Mouse (Mus musculus) megakaryocyte-erythroid progenitor cell, adult 5-6 weeks (primary cell): ENCODE measurements around the gene Chdh. TPM values are rescaled to one million over a fixed set of nuclear protein-coding genes. Genes with fewer than 3 reads are reported as not detected.
A peak's percentile ranks its signal among the peaks of the same experiment; 100 is the strongest.

ENCODE experiments used
- ATAC-seq: replicated peaks from 2 replicates; pipeline ENCODE4 v1.8.0; 2016; ENCODE audit warnings: mild to moderate bottlenecking, inconsistent platforms; ENCODE audit not compliant: severe bottlenecking, poor library complexity, low FRiP score, low TSS enrichment
- total RNA-seq, 2 experiments: library from RNA; stranded (forward) in 1 of 2; stranded (reverse) in 1 of 2; fragments of 200-1000, 215-1000 nt in 1 of 2; fragments of >200 nt in 1 of 2; fragmentation: Nextera tagmentation in 1 of 2; gene quantifications; 2 replicates each; pipeline ENCODE4 v1.2.3; 2014 to 2017

Gene Chdh
- total RNA-seq (2014; fragmentation: Nextera tagmentation) = 0.11 and 0.84 TPM in 2 replicates
- 0.14 and 1.0 TPM in 2 replicates for total RNA-seq (2017)

- ATAC-seq = peak; percentile 87
These were observed at the start of gene Chdh, which contains the start of gene Il17rb for GRCm38 (mm10) chr14:30008733-30009575. Gene Chdh (plus strand): TSS chr14:30009023. Gene Il17rb (minus strand): TSS chr14:30008896.

GRCm38 (mm10) chr14:29967611-29968010, 41.2 kb upstream of the Chdh start:
- ATAC-seq = no peak

- peak; percentile 100 for ATAC-seq
These were observed 40.6 kb upstream of the Chdh start, which contains the start of gene Selenok for GRCm38 (mm10) chr14:29968075-29968821. Gene Selenok (plus strand): TSS chr14:29968308.

GRCm38 (mm10) chr14:29971446-29971845, 37.4 kb upstream of the Chdh start:
- ATAC-seq = no peak

- no peak for ATAC-seq
These were observed 36.8 kb upstream of the Chdh start for GRCm38 (mm10) chr14:29971993-29972392.

GRCm38 (mm10) chr14:29976927-29977326, 31.9 kb upstream of the Chdh start:
- ATAC-seq = no peak

- ATAC-seq = peak; percentile 94
These were observed 30.3 kb upstream of the Chdh start, which contains the start of gene Actr8 for GRCm38 (mm10) chr14:29978254-29979204. Gene Actr8 (plus strand): TSS chr14:29978337.

GRCm38 (mm10) chr14:29980447-29981205, 28.2 kb upstream of the Chdh start:
- ATAC-seq = peak; percentile 48; the same call in 1 of the 2 replicates

- no peak for ATAC-seq
These were observed 22.7 kb upstream of the Chdh start for GRCm38 (mm10) chr14:29986096-29986495.

- no peak for ATAC-seq
These were observed 21.5 kb upstream of the Chdh start for GRCm38 (mm10) chr14:29987276-29987675.

- no peak for ATAC-seq
These were observed 21.1 kb upstream of the Chdh start for GRCm38 (mm10) chr14:29987739-29988138.

GRCm38 (mm10) chr14:29988337-29988736, 20.5 kb upstream of the Chdh start:
- ATAC-seq = no peak

- ATAC-seq = no peak
These were observed 13.8 kb upstream of the Chdh start for GRCm38 (mm10) chr14:29994976-29995375.

GRCm38 (mm10) chr14:29996000-29996751, 12.6 kb upstream of the Chdh start:
- ATAC-seq = no peak

- no peak for ATAC-seq
These were observed 11.5 kb upstream of the Chdh start for GRCm38 (mm10) chr14:29997345-29997744.

- ATAC-seq = no peak
These were observed 9.9 kb upstream of the Chdh start for GRCm38 (mm10) chr14:29998747-29999474.

- no peak for ATAC-seq
These were observed 9.4 kb upstream of the Chdh start for GRCm38 (mm10) chr14:29999475-29999811.
